ENCODE assay signal across 10 mouse cellular contexts in genomic region chr2:153475114-153476112, GRCm38 (mm10). TPM values are rescaled to one million over a fixed set of nuclear protein-coding genes. Genes with fewer than 3 reads are reported as not detected.
DNase-seq lines count a peak whose midpoint lies in the region; ATAC-seq and TF ChIP-seq lines count a peak whose summit lies in the region.
"Had no signal": no experiment of that assay in that cellular context is flagged by ENCODE, and none has a peak within 500 bp of the region (broad histone marks: within the 10 kb centered on the region; RNA-seq: fewer than 3 reads in every experiment).

No protein-coding gene starts in this region.

- H3K4me3 ChIP-seq in kidney, adult 2 months (ENCODE audit: insufficient read depth, low read depth, low read length), result no peak overlapping the region
- H3K4me3 ChIP-seq in stomach, embryonic 15.5 days (replicated peaks), result no peak overlapping the region

- no peak overlapping the region for H3K9ac ChIP-seq in stomach, embryonic 15.5 days

- no peak for ATAC-seq in stomach, embryonic 15.5 days (ENCODE audit: insufficient read depth, low FRiP score, low read depth)

- H3K27me3 ChIP-seq in kidney, adult 2 months (replicated peaks; ENCODE audit: control insufficient read depth, insufficient read depth, low read length), result no peaks in the 10 kb centered on the region
- H3K27me3 ChIP-seq in stomach, embryonic 15.5 days (replicated peaks), result no peaks in the 10 kb centered on the region

- H3K4me2 ChIP-seq in stomach, embryonic 15.5 days, result no peak overlapping the region

- no peak for TF ChIP-seq CTCF in kidney, adult 2 months (conservative IDR thresholded peaks at IDR 0.05; ENCODE audit: insufficient read depth, insufficient read length, low read depth, low read length)

- H3K36me3 ChIP-seq in kidney, adult 2 months (ENCODE audit: control insufficient read depth, insufficient read depth, low read length), result no peaks in the 10 kb centered on the region
- H3K36me3 ChIP-seq in stomach, embryonic 15.5 days, result no peaks in the 10 kb centered on the region

- DNase-seq in kidney, adult 2 months, result peak; percentile 29
- DNase-seq in kidney, postnatal 36 days, result no peak
- peak; percentile 68 for DNase-seq in adrenal gland, adult 2 months
- peak; percentile 47 for DNase-seq in heart, adult 8-10 months (ENCODE audit: low spot score)
- peak; percentile 46 to 54 for DNase-seq in kidney, postnatal 25 days
- DNase-seq in spleen, postnatal 4 days (ENCODE audit: low spot score in 2 of 2), result no peak
- no peak for DNase-seq in layer of hippocampus, adult 18-20 months (ENCODE audit: low spot score in 2 of 2)

- H3K27ac ChIP-seq in kidney, adult 2 months (ENCODE audit: insufficient read depth, low read depth, low read length), result no peak overlapping the region
- peak overlapping the region; percentile 69 for H3K27ac ChIP-seq in stomach, embryonic 15.5 days

- no peaks in the 10 kb centered on the region; the same call in 1 of the 2 replicates for H3K4me1 ChIP-seq in kidney, adult 2 months (ENCODE audit: control insufficient read depth, insufficient read depth, low read length)
- H3K4me1 ChIP-seq in stomach, embryonic 15.5 days, result peaks cover 26% of the 10 kb centered on the region

- WGBS in kidney, adult 2 months, result 44% methylated on average over 4 of the region's 4 CpGs
- WGBS in stomach, embryonic 15.5 days, result 25% methylated on average over 4 of the region's 4 CpGs

- TF ChIP-seq POLR2A in kidney, adult 2 months (IDR thresholded peaks at IDR 0.05; ENCODE audit: low read depth, low read length), result no peak

- no peaks in the 10 kb centered on the region for H3K9me3 ChIP-seq in stomach, embryonic 15.5 days

RNA-seq across cellular contexts. Expression of gene 4930404H24Rik, which starts 17.2 kb away (rescaled TPM):
- not detected in 2 replicates for polyA plus RNA-seq in kidney, adult 2 months (2012; rRNA removed)
- total RNA-seq in adrenal gland, adult 2 months (2021), result not detected
- polyA plus RNA-seq in adrenal gland, adult 2 months (2012; rRNA removed), result not detected in 2 replicates
- not detected for total RNA-seq in heart, adult 8-10 months (2022)
- not detected in 2 replicates for polyA plus RNA-seq in stomach, embryonic 15.5 days (2015; fragmentation: Nextera tagmentation; extraction: Ambion mirVana)
- total RNA-seq in layer of hippocampus, adult 18-20 months (2021), result not detected
- total RNA-seq: hematopoietic stem cell, adult 5-6 weeks had no signal
- polyA plus RNA-seq: spleen, adult 2 months had no signal

RNA-seq across cellular contexts. Expression of gene Nol4l, which starts 54.4 kb away (rescaled TPM):
- 11.9 and 14.5 TPM in 2 replicates for polyA plus RNA-seq in kidney, adult 2 months (2012; rRNA removed)
- 10 to 100 TPM; 11.5 to 16.4 TPM for total RNA-seq in adrenal gland, adult 2 months (2021)
- polyA plus RNA-seq in adrenal gland, adult 2 months (2012; rRNA removed), result 6.5 and 9.2 TPM in 2 replicates
- 1 to 10 TPM; 2.2 to 3.6 (median 3.0) TPM for total RNA-seq in heart, adult 8-10 months (2022)
- 14.3 and 16.4 TPM in 2 replicates for polyA plus RNA-seq in stomach, embryonic 15.5 days (2015; fragmentation: Nextera tagmentation; extraction: Ambion mirVana)
- total RNA-seq in layer of hippocampus, adult 18-20 months (2021), result 10 to 100 TPM; 46.5 to 48.1 TPM

Comparison
In these comparisons a context has a peak if more than half of its experiments do, and no peak if none do; other contexts are left out.
1. DNase-seq: peak in kidney, adult 2 months (single experiment), adrenal gland, adult 2 months (single experiment), heart, adult 8-10 months (single experiment) and kidney, postnatal 25 days (2 of 2); none in kidney, postnatal 36 days (0 of 2), spleen, postnatal 4 days (0 of 2) and layer of hippocampus, adult 18-20 months (0 of 2).